Mouse (Mus musculus) spleen, postnatal 36 days (tissue): ENCODE data around the gene Phf13.
A peak's percentile ranks its signal among the peaks of the same experiment; 100 is the strongest.

Source experiments
- DNase-seq, 2 experiments: peaks; one replicate each; pipeline ENCODE4 v3.0.0; 2022; ENCODE audit warnings: low spot score in 2 of 2, mixed read lengths in 1 of 2

The Phf13 gene

GRCm38 (mm10) chr4:151992091-151992490 lies 4.0 kb downstream of the Phf13 start:
- DNase-seq = no peak

- no peak for DNase-seq
Observed at GRCm38 (mm10) chr4:151989110-151989488, 7.0 kb downstream of the Phf13 start.

- peak; percentile 80 for DNase-seq
Observed at GRCm38 (mm10) chr4:151988342-151989109, 7.5 kb downstream of the Phf13 start, which contains the start of gene Thap3. Gene Thap3 (minus strand): TSS chr4:151988997.

- DNase-seq = no peak
Observed at GRCm38 (mm10) chr4:151988014-151988341, 8.1 kb downstream of the Phf13 start.

- DNase-seq = no peak
Observed at GRCm38 (mm10) chr4:151986650-151987049, 9.4 kb downstream of the Phf13 start.

GRCm38 (mm10) chr4:151985886-151986285 lies 10.2 kb downstream of the Phf13 start:
- DNase-seq = no peak

- no peak for DNase-seq
Observed at GRCm38 (mm10) chr4:151983560-151983959, 12.5 kb downstream of the Phf13 start.

- DNase-seq = no peak
Observed at GRCm38 (mm10) chr4:151983043-151983442, 13.0 kb downstream of the Phf13 start.

- DNase-seq = peak; percentile 56 to 65
Observed at GRCm38 (mm10) chr4:151981363-151981762, 14.7 kb downstream of the Phf13 start.

GRCm38 (mm10) chr4:151980699-151981098 lies 15.4 kb downstream of the Phf13 start:
- DNase-seq = no peak

- peak; percentile 77 to 83 for DNase-seq
Observed at GRCm38 (mm10) chr4:151977748-151978147, 18.3 kb downstream of the Phf13 start.

GRCm38 (mm10) chr4:151975441-151975840 lies 20.6 kb downstream of the Phf13 start:
- DNase-seq = peak in 1 of 2 experiments; percentile 42

GRCm38 (mm10) chr4:151972221-151972967 lies 23.7 kb downstream of the Phf13 start:
- DNase-seq = no peak

GRCm38 (mm10) chr4:151968204-151968921 lies 27.7 kb downstream of the Phf13 start:
- DNase-seq = no peak

GRCm38 (mm10) chr4:151962817-151963216 lies 33.2 kb downstream of the Phf13 start:
- peak; percentile 77 to 82 for DNase-seq

GRCm38 (mm10) chr4:151960513-151960854 lies 35.6 kb downstream of the Phf13 start:
- DNase-seq = peak; percentile 57 to 74

GRCm38 (mm10) chr4:151959849-151960512 lies 36.1 kb downstream of the Phf13 start:
- no peak for DNase-seq

- DNase-seq = no peak
Observed at GRCm38 (mm10) chr4:151957584-151958315, 38.3 kb downstream of the Phf13 start.

GRCm38 (mm10) chr4:151955791-151956190 lies 40.3 kb downstream of the Phf13 start:
- no peak for DNase-seq

- DNase-seq = no peak
Observed at GRCm38 (mm10) chr4:151953209-151953608, 42.8 kb downstream of the Phf13 start.
